Mouse (Mus musculus): Measurements from ENCODE around the gene Frmd8.

DNA sequence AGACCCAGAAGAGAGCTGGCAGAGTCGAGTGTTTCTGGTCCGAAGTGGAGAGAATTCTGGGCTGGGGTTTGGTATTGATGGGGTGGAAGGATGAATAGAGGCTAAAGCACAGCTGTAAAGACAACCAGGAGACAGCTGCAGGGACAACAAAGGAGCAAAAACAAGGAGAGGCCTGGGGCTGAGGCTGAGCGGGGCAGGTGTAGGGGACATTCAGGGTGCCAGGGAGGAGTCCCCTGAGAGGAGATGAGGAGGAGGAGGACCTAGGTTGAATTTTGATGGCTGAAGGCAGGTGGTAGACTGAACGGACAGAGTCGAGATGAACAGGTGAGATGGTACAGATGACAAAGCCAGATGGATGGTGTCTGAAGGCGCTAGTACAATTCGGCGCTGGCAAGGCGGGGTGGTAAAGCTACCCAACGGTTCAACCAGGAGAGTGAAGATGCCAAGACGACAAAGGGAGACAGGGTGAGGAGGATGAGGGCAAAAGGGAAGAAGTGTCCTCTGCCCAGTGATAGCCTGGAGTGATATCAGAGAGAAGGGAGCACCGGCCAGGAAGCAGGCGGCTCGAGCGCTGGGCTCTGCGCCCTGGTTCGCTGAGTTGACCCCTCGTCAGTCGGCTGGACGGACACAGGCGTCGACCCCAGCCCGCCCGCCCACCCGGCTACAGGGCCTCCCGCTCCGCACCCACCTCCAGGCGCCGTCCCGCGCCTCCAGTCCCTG is 18.4 kb upstream of the Frmd8 start:
- TF ChIP-seq CTCF (IDR thresholded peaks at IDR 0.05; ENCODE audit: borderline replicate concordance, extremely low read depth, insufficient read depth, insufficient read length) (no peak), POLR2A (IDR thresholded peaks at IDR 0.05; ENCODE audit: borderline replicate concordance, extremely low read depth, insufficient read depth, insufficient read length, poor library complexity, severe bottlenecking) (no peak)
